Mouse (Mus musculus) MEL (cell line): ENCODE results near the gene Atrip.

Source experiments
- BHLHE40 ChIP-seq: IDR thresholded peaks from 2 replicates; pipeline ENCODE4 v1.6.1; 2012; ENCODE audit warnings: low read depth, mild to moderate bottlenecking, inconsistent platforms, low read length, improper control_type of control experiment, borderline replicate concordance
- CTCF ChIP-seq, 3 experiments: IDR thresholded peaks in 2 of 3; conservative IDR thresholded peaks in 1 of 3; 2 replicates each; pipeline ENCODE4 v1.5.1; 2011 to 2012; ENCODE audit warnings: low read length in 3 of 3, low read depth in 2 of 3, mild to moderate bottlenecking in 2 of 3, improper control_type of control experiment in 1 of 3, inconsistent platforms in 1 of 3, mixed read lengths in 1 of 3, moderate library complexity in 1 of 3; ENCODE audit not compliant: control insufficient read depth in 1 of 3, insufficient read depth in 1 of 3, poor library complexity in 1 of 3, severe bottlenecking in 1 of 3
- E2F4 ChIP-seq: IDR thresholded peaks from 2 replicates; pipeline ENCODE4 v1.6.1; 2011; ENCODE audit warnings: low read depth, low read length, improper control_type of control experiment, borderline replicate concordance
- MEF2A ChIP-seq: IDR thresholded peaks from 2 replicates; pipeline ENCODE4 v1.6.1; 2014; ENCODE audit warnings: low read depth, mild to moderate bottlenecking, inconsistent platforms, low read length, improper control_type of control experiment; ENCODE audit not compliant: poor library complexity, insufficient replicate concordance, severe bottlenecking; ENCODE audit errors: extremely low read depth
- POLR2A ChIP-seq, 2 experiments: IDR thresholded peaks; 2 replicates each; pipeline ENCODE4 v1.6.1; 2011 to 2012; ENCODE audit warnings: low read length in 2 of 2, mild to moderate bottlenecking in 2 of 2, control low read depth in 1 of 2, improper control_type of control experiment in 1 of 2, low read depth in 1 of 2, moderate library complexity in 1 of 2; ENCODE audit not compliant: control insufficient read depth in 1 of 2, insufficient read depth in 1 of 2, poor library complexity in 1 of 2
- SIN3A ChIP-seq: IDR thresholded peaks from 2 replicates; pipeline ENCODE4 v1.6.1; 2012; ENCODE audit warnings: low read length, improper control_type of control experiment, inconsistent platforms
- USF1 ChIP-seq: IDR thresholded peaks from 2 replicates; pipeline ENCODE4 v1.6.1; 2014; ENCODE audit warnings: low read depth, mild to moderate bottlenecking, inconsistent platforms, low read length, improper control_type of control experiment, moderate library complexity
- ZNF384 ChIP-seq: IDR thresholded peaks from 2 replicates; pipeline ENCODE4 v1.6.1; 2012; ENCODE audit warnings: low read depth, mild to moderate bottlenecking, inconsistent platforms, low read length, improper control_type of control experiment

DNA sequence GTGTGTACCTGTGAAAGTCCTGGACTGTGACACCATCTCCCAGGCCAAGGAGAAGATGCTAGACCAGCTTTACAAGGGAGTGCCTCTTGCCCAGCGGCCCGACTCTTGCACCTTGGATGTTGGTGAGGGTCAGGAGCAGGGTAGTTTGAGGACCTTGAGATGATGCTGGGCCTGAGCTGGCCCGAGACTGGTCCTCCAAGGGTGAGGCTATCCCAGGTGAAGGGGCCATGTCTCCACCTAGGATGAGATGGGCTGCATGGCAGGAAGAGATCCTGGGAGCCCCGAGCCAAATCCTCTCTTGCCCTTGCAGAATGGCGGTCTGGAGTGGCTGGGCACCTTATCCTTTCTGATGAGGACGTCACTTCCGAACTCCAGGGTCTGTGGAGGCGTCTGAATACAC is 39.4 kb upstream of the Atrip start:
- TF ChIP-seq SIN3A = no peak
- no peak for TF ChIP-seq CTCF (IDR thresholded peaks at IDR 0.05 in 2 of 3, conservative IDR thresholded peaks at IDR 0.05 in 1 of 3; ENCODE audit: control insufficient read depth in 1 of 3, insufficient read depth in 1 of 3, low read depth in 2 of 3, low read length in 3 of 3, poor library complexity in 1 of 3, severe bottlenecking in 1 of 3)
- TF ChIP-seq ZNF384 = no peak
- TF ChIP-seq E2F4 = no peak
- TF ChIP-seq MEF2A = no peak
- no peak for TF ChIP-seq BHLHE40
- no peak for TF ChIP-seq POLR2A (IDR thresholded peaks at IDR 0.05; ENCODE audit: control insufficient read depth in 1 of 2, insufficient read depth in 1 of 2, low read depth in 1 of 2, low read length in 2 of 2, poor library complexity in 1 of 2)
- no peak for TF ChIP-seq USF1
